Mouse (Mus musculus) embryonic facial prominence, embryonic 15.5 days (tissue): ENCODE results near the gene Olfr671. TPM values are rescaled to one million over a fixed set of nuclear protein-coding genes. Genes with fewer than 3 reads are reported as not detected.
"Not testable (repeated sequence)": the region's sequence is repeated elsewhere in the genome, so short reads cannot be mapped to it uniquely, and the experiment has no call there.

Source experiments
- ATAC-seq: fragments of 200-750 bp; cut with Nextera tagmentation; 2 replicates; pipeline ENCODE4 v1.8.0; 2017; ENCODE audit warnings: low read depth, moderate TSS enrichment; ENCODE audit not compliant: insufficient number of reproducible peaks, low FRiP score, low TSS enrichment
- H3K27ac ChIP-seq: fragments of 300-500 bp; sonication (generic); replicated peaks from 2 replicates; pipeline ENCODE4 v1.5.1; 2015; ENCODE audit warnings: mild to moderate bottlenecking, inconsistent platforms
- H3K27me3 ChIP-seq: fragments of 300-500 bp; sonication (generic); 2 replicates; pipeline ENCODE4 v1.6.1; 2015; ENCODE audit warnings: inconsistent platforms
- H3K36me3 ChIP-seq: fragments of 300-500 bp; sonication (generic); 2 replicates; pipeline ENCODE4 v1.6.1; 2015; ENCODE audit warnings: mild to moderate bottlenecking, inconsistent platforms
- H3K4me1 ChIP-seq: fragments of 300-500 bp; sonication (generic); 2 replicates; pipeline ENCODE4 v1.6.1; 2015; ENCODE audit warnings: inconsistent platforms
- H3K4me2 ChIP-seq: fragments of 300-500 bp; sonication (generic); replicated peaks from 2 replicates; pipeline ENCODE4 v1.6.1; 2015; ENCODE audit warnings: mild to moderate bottlenecking, inconsistent platforms
- H3K4me3 ChIP-seq: fragments of 300-500 bp; sonication (generic); replicated peaks from 2 replicates; pipeline ENCODE4 v1.5.1; 2015; ENCODE audit warnings: mild to moderate bottlenecking, inconsistent platforms
- H3K9ac ChIP-seq: fragments of 300-500 bp; sonication (generic); 2 replicates; pipeline ENCODE4 v1.6.1; 2015; ENCODE audit warnings: inconsistent platforms
- H3K9me3 ChIP-seq: fragments of 300-500 bp; sonication (generic); replicated peaks from 2 replicates; pipeline ENCODE4 v1.6.1; 2016; ENCODE audit warnings: inconsistent platforms
- WGBS: fragments of 180-500 bp; shearing (Covaris S2); methylation state at CpG from one replicate; pipeline ENCODE4 v1.1.7; 2015; 5-methylcytosine and 5-hydroxymethylcytosine counted together
- polyA plus RNA-seq: library from polyadenylated mRNA; unstranded; fragments of >200 nt; fragmentation: Nextera tagmentation; extraction: Ambion mirVana; gene quantifications from 2 replicates; pipeline ENCODE4 v1.2.1, GENCODE M21; 2015

The Olfr671 gene
- polyA plus RNA-seq = 0.08 and 0.22 TPM in 2 replicates

- WGBS = 76% methylated on average over 1 of the region's 1 CpGs
- Histone ChIP-seq H3K9me3 (no peaks in the 10 kb centered on the region), H3K9ac (no peak within 1 kb of the TSS), H3K4me3 (no peak within 1 kb of the TSS), H3K27me3 (no peaks in the 10 kb centered on the region), H3K4me2 (no peak within 1 kb of the TSS), H3K4me1 (no peaks in the 10 kb centered on the region), H3K36me3 (no peaks in the 10 kb centered on the region), H3K27ac (no peak within 1 kb of the TSS)
- ATAC-seq = no peak
Measured at GRCm38 (mm10) chr7:104979026-104979425, at the start of gene Olfr671. Gene Olfr671, minus strand, starts transcription at chr7:104979126.

GRCm38 (mm10) chr7:105028360-105028759, 49.4 kb upstream of the Olfr671 start, which contains the start of gene Olfr675:
Gene Olfr675, minus strand, starts transcription at chr7:105028460.
- Histone ChIP-seq H3K27me3 (no peaks in the 10 kb centered on the region), H3K4me1 (no peaks in the 10 kb centered on the region), H3K27ac (no peak within 1 kb of the TSS), H3K4me3 (no peak within 1 kb of the TSS), H3K9ac (no peak within 1 kb of the TSS), H3K4me2 (no peak within 1 kb of the TSS), H3K9me3 (no peaks in the 10 kb centered on the region), H3K36me3 (no peaks in the 10 kb centered on the region)
- ATAC-seq = no peak
- WGBS = 53% methylated on average over 1 of the region's 1 CpGs

- no peak overlapping the region for H3K4me3 ChIP-seq
- no peaks in the 10 kb centered on the region for H3K36me3 ChIP-seq
- H3K4me1 ChIP-seq = no peaks in the 10 kb centered on the region
- H3K27me3 ChIP-seq = no peaks in the 10 kb centered on the region
- no peak overlapping the region for H3K4me2 ChIP-seq
- WGBS = 64% methylated on average over 1 of the region's 1 CpGs
- H3K27ac ChIP-seq = no peak overlapping the region
- H3K9me3 ChIP-seq = no peaks in the 10 kb centered on the region
- no peak for ATAC-seq
- H3K9ac ChIP-seq = no peak overlapping the region
Measured at GRCm38 (mm10) chr7:105022530-105022929, 43.6 kb upstream of the Olfr671 start.

GRCm38 (mm10) chr7:105001929-105002328, 23.0 kb upstream of the Olfr671 start, which contains the start of gene Olfr672:
Gene Olfr672, minus strand, starts transcription at chr7:105002029.
- Histone ChIP-seq H3K4me3 (no peak within 1 kb of the TSS), H3K9me3 (no peaks in the 10 kb centered on the region), H3K9ac (no peak within 1 kb of the TSS), H3K4me2 (no peak within 1 kb of the TSS), H3K27ac (no peak within 1 kb of the TSS), H3K4me1 (no peaks in the 10 kb centered on the region), H3K27me3 (no peaks in the 10 kb centered on the region), H3K36me3 (no peaks in the 10 kb centered on the region)
- ATAC-seq = no peak

DNA sequence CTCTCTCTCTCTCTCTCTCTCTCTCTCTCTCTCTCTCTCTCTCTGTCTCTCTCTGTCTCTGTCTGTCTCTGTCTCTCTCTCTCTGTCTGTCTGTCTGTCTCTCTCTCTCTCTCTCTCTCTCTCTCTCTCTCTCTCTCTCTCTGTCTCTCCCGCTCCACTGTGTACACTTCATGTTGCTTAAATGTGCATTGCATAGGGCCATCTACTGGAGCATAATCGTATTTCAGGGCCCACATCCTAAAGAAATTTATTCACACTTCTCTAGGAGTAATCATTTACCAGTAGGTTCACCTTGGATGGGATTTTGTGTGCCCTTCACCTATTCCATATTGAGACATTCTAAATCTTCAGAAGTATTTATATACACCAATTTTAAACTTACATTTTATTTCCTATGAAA, 6.4 kb downstream of the Olfr671 start:
- WGBS = 73% methylated on average over 2 of the region's 2 CpGs
- not testable (repeated sequence) for H3K9ac ChIP-seq, H3K36me3 ChIP-seq, H3K4me2 ChIP-seq, H3K9me3 ChIP-seq, ATAC-seq, H3K27me3 ChIP-seq, H3K27ac ChIP-seq, H3K4me3 ChIP-seq, H3K4me1 ChIP-seq

DNA sequence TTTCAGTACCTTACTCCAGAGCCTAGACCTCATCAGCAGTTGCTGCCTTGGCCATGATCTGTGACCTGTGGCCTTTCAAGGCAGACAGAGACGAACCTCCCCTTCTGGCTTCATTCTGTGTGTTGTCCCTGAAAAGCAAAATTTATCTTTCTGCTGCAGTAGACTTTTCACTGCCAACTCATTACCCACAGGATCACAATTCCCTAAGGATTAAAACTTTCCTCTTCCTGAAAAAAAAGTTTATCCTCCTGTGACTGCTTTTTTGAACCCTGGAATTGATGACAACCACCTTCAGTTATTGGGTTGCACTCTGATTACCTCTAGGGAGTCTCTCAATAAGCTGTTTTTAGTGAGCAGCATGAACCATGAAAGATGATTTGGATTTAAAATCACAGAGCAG, 16.4 kb downstream of the Olfr671 start, which contains the start of gene Olfr670:
TSS of gene Olfr670 (minus strand) at position 101 of the 400 bp plus-strand sequence.
- Histone ChIP-seq H3K4me2 (no peak within 1 kb of the TSS), H3K4me3 (no peak within 1 kb of the TSS), H3K4me1 (no peaks in the 10 kb centered on the region), H3K36me3 (no peaks in the 10 kb centered on the region), H3K27me3 (no peaks in the 10 kb centered on the region), H3K9ac (no peak within 1 kb of the TSS), H3K9me3 (no peaks in the 10 kb centered on the region), H3K27ac (no peak within 1 kb of the TSS)
- 48% methylated on average over 1 of the region's 1 CpGs for WGBS
- ATAC-seq = no peak

GRCm38 (mm10) chr7:104950234-104950633, 28.7 kb downstream of the Olfr671 start:
- not testable (repeated sequence) for H3K27me3 ChIP-seq, H3K9ac ChIP-seq, ATAC-seq, H3K4me3 ChIP-seq, H3K4me1 ChIP-seq, H3K36me3 ChIP-seq, H3K4me2 ChIP-seq, H3K9me3 ChIP-seq, H3K27ac ChIP-seq
- 91% methylated on average over 16 of the region's 16 CpGs for WGBS

DNA sequence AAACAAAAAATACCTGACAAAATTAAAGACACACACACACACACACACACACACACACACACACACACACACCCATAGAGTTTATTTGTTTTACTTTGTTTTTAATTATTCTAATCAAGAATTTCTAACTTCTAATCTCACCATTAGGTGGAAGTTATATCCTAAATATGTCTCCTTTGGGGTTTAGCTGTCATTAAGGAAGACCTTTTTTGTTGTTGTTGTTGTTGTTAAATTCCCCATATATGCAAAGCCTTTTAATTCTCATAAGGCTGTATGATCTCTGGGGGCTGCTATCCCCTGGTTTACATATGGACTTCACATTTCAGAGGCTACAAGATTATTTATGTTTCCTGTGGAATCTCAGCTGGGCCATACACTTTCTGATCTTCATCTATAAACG, 45.0 kb downstream of the Olfr671 start, which contains the start of gene Olfr669:
TSS of gene Olfr669 (plus strand) at position 301 of the 400 bp plus-strand sequence.
- WGBS = 90% methylated on average over 1 of the region's 1 CpGs
- no peak for ATAC-seq
- H3K4me1 ChIP-seq = no peaks in the 10 kb centered on the region
- H3K9ac ChIP-seq = no peak within 1 kb of the TSS
- no peak within 1 kb of the TSS for H3K4me3 ChIP-seq
- H3K36me3 ChIP-seq = no peaks in the 10 kb centered on the region
- H3K9me3 ChIP-seq = no peaks in the 10 kb centered on the region
- H3K27me3 ChIP-seq = no peaks in the 10 kb centered on the region
- H3K27ac ChIP-seq = no peak within 1 kb of the TSS
- H3K4me2 ChIP-seq = no peak within 1 kb of the TSS

- WGBS = 78% methylated on average over 1 of the region's 1 CpGs
- no peak within 1 kb of the TSS for H3K9ac ChIP-seq
- H3K27ac ChIP-seq = no peak within 1 kb of the TSS
- H3K27me3 ChIP-seq = no peaks in the 10 kb centered on the region
- H3K9me3 ChIP-seq = no peaks in the 10 kb centered on the region
- no peak within 1 kb of the TSS for H3K4me3 ChIP-seq
- ATAC-seq = no peak
- no peaks in the 10 kb centered on the region for H3K36me3 ChIP-seq
- H3K4me2 ChIP-seq = no peak within 1 kb of the TSS
- H3K4me1 ChIP-seq = no peaks in the 10 kb centered on the region
Measured at GRCm38 (mm10) chr7:104927957-104928356, 51.0 kb downstream of the Olfr671 start, which contains the start of gene Olfr668. Gene Olfr668, minus strand, starts transcription at chr7:104928057.

Other genes with a start within 250 kb of the Olfr671 start
- gene Usp17le, start 201.7 kb downstream of the Olfr671 start, polyA plus RNA-seq = not detected in 2 replicates
- gene Usp17lb, start 136.5 kb downstream of the Olfr671 start, polyA plus RNA-seq = not detected in 2 replicates
- gene Usp17la, start 122.1 kb downstream of the Olfr671 start, polyA plus RNA-seq = 0.12 TPM in 1 of 2 replicates, not detected in the other
- gene Olfr665, start 101.1 kb downstream of the Olfr671 start, polyA plus RNA-seq = 0.20 TPM in 1 of 2 replicates, not detected in the other
- 0.22 and 0.89 TPM in 2 replicates for gene Olfr666, start 83.2 kb downstream of the Olfr671 start, polyA plus RNA-seq
- not detected in 2 replicates for gene Olfr667, start 57.6 kb downstream of the Olfr671 start, polyA plus RNA-seq
- not detected in 2 replicates for gene Olfr668, start 51.1 kb downstream of the Olfr671 start, polyA plus RNA-seq
- 0.23 and 0.50 TPM in 2 replicates for gene Olfr669, start 44.9 kb downstream of the Olfr671 start, polyA plus RNA-seq
- gene Olfr670, start 16.5 kb downstream of the Olfr671 start, polyA plus RNA-seq = not detected in 2 replicates
- gene Olfr672, start 22.9 kb upstream of the Olfr671 start, polyA plus RNA-seq = 0.51 and 1.5 TPM in 2 replicates
- not detected in 2 replicates for gene Olfr675, start 49.3 kb upstream of the Olfr671 start, polyA plus RNA-seq
- not detected in 2 replicates for gene Olfr676, start 53.6 kb upstream of the Olfr671 start, polyA plus RNA-seq
- gene Olfr677, start 72.2 kb upstream of the Olfr671 start, polyA plus RNA-seq = 0.47 TPM in 1 of 2 replicates, not detected in the other
- gene Olfr678, start 85.3 kb upstream of the Olfr671 start, polyA plus RNA-seq = not detected in 2 replicates
- gene Olfr679, start 102.1 kb upstream of the Olfr671 start, polyA plus RNA-seq = 0.04 and 0.21 TPM in 2 replicates
- not detected in 2 replicates for gene Olfr680-ps1, start 113.7 kb upstream of the Olfr671 start, polyA plus RNA-seq
- 0.11 and 0.71 TPM in 2 replicates for gene Olfr681, start 137.7 kb upstream of the Olfr671 start, polyA plus RNA-seq
- gene Olfr683, start 167.9 kb upstream of the Olfr671 start, polyA plus RNA-seq = 0.61 TPM in 1 of 2 replicates, not detected in the other
- not detected in 2 replicates for gene Olfr684, start 184.5 kb upstream of the Olfr671 start, polyA plus RNA-seq
- 0.25 and 0.27 TPM in 2 replicates for gene Olfr685, start 206.9 kb upstream of the Olfr671 start, polyA plus RNA-seq
- 0.09 TPM in 1 of 2 replicates, not detected in the other for gene Olfr686, start 228.4 kb upstream of the Olfr671 start, polyA plus RNA-seq